Mouse (Mus musculus) intestine, embryonic 15.5 days (tissue): ENCODE data around the gene Clec16a. TPM values are rescaled to one million over a fixed set of nuclear protein-coding genes. Genes with fewer than 3 reads are reported as not detected.
A peak's percentile ranks its signal among the peaks of the same experiment; 100 is the strongest.

Experiments
- ATAC-seq: fragments of 200-750 bp; cut with Nextera tagmentation; 2 replicates; pipeline ENCODE4 v1.8.0; 2017; ENCODE audit warnings: moderate TSS enrichment, moderate library complexity
- H3K27ac ChIP-seq: fragments of 300-500 bp; sonication (generic); 2 replicates; pipeline ENCODE4 v1.5.1; 2015; ENCODE audit warnings: mild to moderate bottlenecking, inconsistent platforms
- H3K27me3 ChIP-seq: fragments of 300-500 bp; sonication (generic); replicated peaks from 2 replicates; pipeline ENCODE4 v1.6.1; 2015; ENCODE audit warnings: inconsistent platforms
- H3K36me3 ChIP-seq: fragments of 300-500 bp; sonication (generic); 2 replicates; pipeline ENCODE4 v1.6.1; 2015; ENCODE audit warnings: inconsistent platforms
- H3K4me1 ChIP-seq: fragments of 300-500 bp; sonication (generic); replicated peaks from 2 replicates; pipeline ENCODE4 v1.6.1; 2015; ENCODE audit warnings: inconsistent platforms
- H3K4me2 ChIP-seq: fragments of 300-500 bp; sonication (generic); replicated peaks from 2 replicates; pipeline ENCODE4 v1.6.1; 2015; ENCODE audit warnings: mild to moderate bottlenecking, inconsistent platforms
- H3K4me3 ChIP-seq: fragments of 300-500 bp; sonication (generic); replicated peaks from 2 replicates; pipeline ENCODE4 v1.5.1; 2015; ENCODE audit warnings: inconsistent platforms
- H3K9ac ChIP-seq: fragments of 300-500 bp; sonication (generic); 2 replicates; pipeline ENCODE4 v1.6.1; 2015; ENCODE audit warnings: inconsistent platforms
- H3K9me3 ChIP-seq: fragments of 300-500 bp; sonication (generic); 2 replicates; pipeline ENCODE4 v1.6.1; 2016; ENCODE audit warnings: inconsistent platforms
- WGBS: fragments of 180-500 bp; shearing (Covaris S2); methylation state at CpG from one replicate; pipeline ENCODE4 v1.1.7; 2015; 5-methylcytosine and 5-hydroxymethylcytosine counted together
- polyA plus RNA-seq: library from polyadenylated mRNA; unstranded; fragments of >200 nt; fragmentation: Nextera tagmentation; extraction: Ambion mirVana; gene quantifications from 2 replicates; pipeline ENCODE4 v1.2.1, GENCODE M21; 2015

Gene Clec16a
- polyA plus RNA-seq, 1 experiment from 2014 or later = 27.2 TPM

GRCm38 (mm10) chr16:10722882-10723544 lies 177.9 kb downstream of the Clec16a start:
- H3K27me3 ChIP-seq = no peaks in the 10 kb centered on the region
- ATAC-seq = peak; percentile 36; the same call in 1 of the 2 replicates
- H3K4me2 ChIP-seq = no peak overlapping the region
- no peaks in the 10 kb centered on the region for H3K36me3 ChIP-seq
- H3K9me3 ChIP-seq = no peaks in the 10 kb centered on the region
- no peak overlapping the region for H3K4me3 ChIP-seq
- H3K4me1 ChIP-seq = 0 out of 2 replicates have a peak, but pooled peaks cover 3% of the 10 kb centered on the region
- no peak overlapping the region for H3K9ac ChIP-seq
- WGBS = 46% methylated on average over 1 of the region's 1 CpGs
- no peak overlapping the region for H3K27ac ChIP-seq

DNA sequence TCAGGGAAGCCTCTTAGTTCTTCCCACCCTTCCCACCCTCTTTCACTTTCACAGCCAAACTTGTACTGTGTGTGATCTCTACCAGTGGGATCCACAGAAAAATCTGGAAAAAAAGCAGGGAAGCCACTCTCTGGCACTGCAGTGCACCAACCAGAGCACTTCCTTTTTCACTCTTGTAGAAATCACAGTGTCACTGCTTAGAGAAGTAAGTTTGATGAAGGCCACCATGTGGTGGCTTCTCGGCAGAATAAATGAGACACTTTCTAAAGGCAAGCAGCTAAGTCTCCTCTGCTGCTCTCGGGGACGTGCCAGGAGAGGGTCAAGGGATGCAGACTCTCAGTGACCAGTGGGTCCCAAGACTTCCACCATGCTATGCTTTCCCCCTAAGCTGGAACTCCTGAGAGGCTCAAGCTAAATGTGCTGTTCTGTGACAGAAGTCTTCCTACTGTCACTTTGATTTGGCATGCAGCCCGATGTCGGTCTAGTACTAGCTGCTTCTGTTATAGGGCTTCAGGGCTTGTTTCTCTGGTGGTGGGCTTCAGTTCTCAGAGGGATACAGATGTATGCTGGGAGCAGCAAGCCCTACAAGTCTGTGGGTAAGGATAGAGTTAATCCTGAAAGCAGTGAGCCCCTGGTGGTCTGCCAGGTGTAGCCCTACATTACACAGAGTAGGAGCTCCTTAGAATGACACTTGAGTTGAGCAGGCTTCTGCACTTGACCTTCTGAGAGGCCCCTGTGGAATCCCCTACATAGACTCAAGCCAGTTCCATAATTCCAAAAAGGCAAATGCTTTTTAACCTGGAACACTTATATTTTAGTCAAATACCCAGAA lies 178.9 kb downstream of the Clec16a start:
- Histone ChIP-seq H3K4me1 (0 out of 2 replicates have a peak, but pooled peaks cover 3% of the 10 kb centered on the region), H3K36me3 (no peaks in the 10 kb centered on the region), H3K9ac (no peak overlapping the region), H3K27ac (no peak overlapping the region), H3K9me3 (no peaks in the 10 kb centered on the region), H3K4me2 (no peak overlapping the region), H3K4me3 (no peak overlapping the region), H3K27me3 (no peaks in the 10 kb centered on the region)
- WGBS = 70% methylated on average over 5 of the region's 5 CpGs
- ATAC-seq = no peak

DNA sequence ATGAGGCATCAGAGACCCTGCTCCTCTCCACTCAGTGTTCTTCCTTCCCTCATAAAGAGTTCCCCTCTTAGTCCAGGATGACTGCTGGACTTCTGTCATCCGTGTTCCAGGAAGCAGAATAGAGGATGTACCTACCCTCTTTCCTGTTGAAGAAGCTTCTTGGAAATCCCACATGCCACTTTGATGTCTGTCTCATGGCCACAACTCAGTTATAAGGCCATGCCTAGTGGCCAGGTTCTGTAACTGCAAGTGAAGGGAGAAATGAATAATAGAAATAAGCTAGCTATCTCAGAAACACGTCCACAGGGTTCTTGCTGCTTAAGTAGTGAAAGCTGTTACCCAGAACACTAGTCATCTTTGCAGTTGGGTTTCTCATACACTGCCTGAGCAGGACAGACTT lies 180.0 kb downstream of the Clec16a start:
- Histone ChIP-seq H3K4me3 (no peak overlapping the region), H3K9me3 (no peaks in the 10 kb centered on the region), H3K36me3 (no peaks in the 10 kb centered on the region), H3K27ac (no peak overlapping the region), H3K27me3 (no peaks in the 10 kb centered on the region), H3K4me1 (0 out of 2 replicates have a peak, but pooled peaks cover 3% of the 10 kb centered on the region), H3K9ac (no peak overlapping the region), H3K4me2 (no peak overlapping the region)
- ATAC-seq = no peak
- 61% methylated on average over 2 of the region's 2 CpGs for WGBS

GRCm38 (mm10) chr16:10727630-10728029 lies 182.5 kb downstream of the Clec16a start:
- Histone ChIP-seq H3K9ac (no peak overlapping the region), H3K27ac (no peak overlapping the region), H3K36me3 (no peaks in the 10 kb centered on the region), H3K4me1 (0 out of 2 replicates have a peak, but pooled peaks cover 3% of the 10 kb centered on the region), H3K9me3 (no peaks in the 10 kb centered on the region), H3K4me2 (no peak overlapping the region), H3K4me3 (no peak overlapping the region), H3K27me3 (no peaks in the 10 kb centered on the region)
- no peak for ATAC-seq
- WGBS = 63% methylated on average over 4 of the region's 4 CpGs

DNA sequence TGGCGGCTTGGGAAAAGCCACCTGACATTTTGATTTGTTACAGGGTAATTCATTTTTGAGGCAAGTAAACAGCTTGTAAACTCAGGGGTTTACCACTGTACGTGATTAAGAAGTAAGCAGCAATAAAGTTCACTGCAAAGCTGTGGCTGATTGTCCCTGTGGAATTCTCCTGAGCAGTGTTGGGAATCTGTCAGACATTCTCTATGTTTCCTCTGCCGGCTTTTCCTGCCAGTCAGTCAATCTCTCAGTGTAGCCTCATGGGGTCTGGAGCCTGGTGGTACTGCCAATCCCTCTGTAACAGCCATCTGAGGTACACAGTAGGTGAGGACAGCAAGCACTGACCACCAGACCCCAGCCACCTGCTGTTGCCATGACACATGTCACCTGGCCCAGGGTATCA lies 183.7 kb downstream of the Clec16a start:
- Histone ChIP-seq H3K27ac (no peak overlapping the region), H3K4me2 (no peak overlapping the region), H3K9ac (no peak overlapping the region), H3K4me1 (0 out of 2 replicates have a peak, but pooled peaks cover 3% of the 10 kb centered on the region), H3K9me3 (no peaks in the 10 kb centered on the region), H3K36me3 (no peaks in the 10 kb centered on the region), H3K4me3 (no peak overlapping the region), H3K27me3 (no peaks in the 10 kb centered on the region)
- no peak for ATAC-seq
- 39% methylated on average over 3 of the region's 3 CpGs for WGBS

DNA sequence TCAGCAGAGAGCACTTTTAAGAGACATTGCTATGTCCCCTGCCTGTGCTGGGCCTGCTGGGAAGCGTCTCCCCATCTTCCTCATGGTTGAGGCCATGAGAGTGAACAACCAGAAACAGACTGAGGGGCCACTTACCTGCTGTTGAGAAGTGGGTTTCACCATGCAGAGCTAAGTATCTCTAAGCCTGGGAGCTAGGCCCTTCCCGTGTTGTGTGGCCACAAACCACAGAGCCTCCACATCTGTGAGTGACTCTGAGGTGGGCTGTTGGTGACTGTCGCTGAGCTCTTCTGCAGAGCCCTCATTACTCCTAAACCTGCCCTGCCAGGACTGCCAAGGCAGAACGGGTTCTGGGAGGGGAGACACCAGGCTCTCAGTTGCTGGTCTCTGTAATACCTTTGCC lies 185.8 kb downstream of the Clec16a start:
- H3K4me1 ChIP-seq = 0 out of 2 replicates have a peak, but pooled peaks cover 3% of the 10 kb centered on the region
- ATAC-seq = no peak
- 86% methylated on average over 4 of the region's 4 CpGs for WGBS
- H3K36me3 ChIP-seq = no peaks in the 10 kb centered on the region
- no peak overlapping the region for H3K9ac ChIP-seq
- no peak overlapping the region for H3K27ac ChIP-seq
- no peak overlapping the region for H3K4me2 ChIP-seq
- no peaks in the 10 kb centered on the region for H3K27me3 ChIP-seq
- no peak overlapping the region for H3K4me3 ChIP-seq
- no peaks in the 10 kb centered on the region for H3K9me3 ChIP-seq

DNA sequence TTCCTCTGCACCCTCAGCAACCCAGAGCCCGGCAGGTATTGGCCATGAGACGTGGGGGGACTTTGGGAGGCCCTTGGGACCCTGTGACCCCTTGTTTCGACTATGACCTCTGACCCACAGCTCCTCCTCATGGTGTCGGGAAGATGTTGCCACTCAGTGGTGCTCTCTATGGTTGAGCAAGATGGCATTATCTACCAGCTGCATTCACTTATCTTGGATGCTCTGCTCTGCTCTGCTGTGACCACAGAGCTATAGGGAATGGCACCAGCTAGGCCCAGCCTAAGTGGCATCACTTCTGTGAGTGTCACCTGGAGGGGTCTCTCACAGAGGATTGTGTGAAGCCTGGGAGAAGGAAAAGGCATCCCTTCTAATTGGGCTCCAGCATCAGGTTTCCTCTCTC lies 186.6 kb downstream of the Clec16a start:
- Histone ChIP-seq H3K27me3 (no peaks in the 10 kb centered on the region), H3K9me3 (no peaks in the 10 kb centered on the region), H3K4me1 (0 out of 2 replicates have a peak, but pooled peaks cover 3% of the 10 kb centered on the region), H3K36me3 (no peaks in the 10 kb centered on the region), H3K4me3 (no peak overlapping the region), H3K4me2 (no peak overlapping the region), H3K9ac (no peak overlapping the region), H3K27ac (no peak overlapping the region)
- ATAC-seq = 0 out of 2 replicates have a peak, but pooled peaks have one; percentile 6
- WGBS = 78% methylated on average over 4 of the region's 4 CpGs

GRCm38 (mm10) chr16:10732421-10732820 lies 187.3 kb downstream of the Clec16a start:
- Histone ChIP-seq H3K4me2 (peak overlapping the region; percentile 4; the same call in 1 of the 2 replicates), H3K27ac (no peak overlapping the region), H3K9ac (no peak overlapping the region), H3K4me3 (no peak overlapping the region), H3K4me1 (0 out of 2 replicates have a peak, but pooled peaks cover 3% of the 10 kb centered on the region), H3K9me3 (no peaks in the 10 kb centered on the region), H3K27me3 (no peaks in the 10 kb centered on the region), H3K36me3 (no peaks in the 10 kb centered on the region)
- ATAC-seq = peak; percentile 88
- 60% methylated on average over 5 of the region's 5 CpGs for WGBS

DNA sequence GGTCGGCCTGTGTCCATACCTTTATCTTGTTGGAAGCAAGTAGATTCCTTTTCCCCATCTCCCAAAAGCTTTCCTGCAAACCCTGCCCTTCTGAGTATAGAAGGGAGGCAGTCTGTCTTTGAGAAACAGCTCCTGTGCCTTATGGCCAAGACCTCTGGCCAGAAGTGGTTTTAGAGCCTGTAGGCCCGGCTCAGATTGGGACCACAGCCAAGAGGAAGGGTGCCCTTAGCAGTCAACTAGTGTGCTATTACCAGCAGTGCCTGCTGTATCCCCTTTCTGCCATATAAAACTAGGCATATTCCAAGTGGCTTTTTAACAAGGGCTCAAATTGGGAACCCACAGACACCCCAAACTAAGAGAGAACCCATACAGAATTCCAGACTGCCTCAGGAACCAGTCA lies 190.6 kb downstream of the Clec16a start:
- H3K4me2 ChIP-seq = no peak overlapping the region
- no peaks in the 10 kb centered on the region for H3K27me3 ChIP-seq
- no peak overlapping the region for H3K27ac ChIP-seq
- no peak for ATAC-seq
- peaks cover 2% of the 10 kb centered on the region; the same call in 1 of the 2 replicates for H3K4me1 ChIP-seq
- no peak overlapping the region for H3K9ac ChIP-seq
- H3K4me3 ChIP-seq = no peak overlapping the region
- no peaks in the 10 kb centered on the region for H3K36me3 ChIP-seq
- no peaks in the 10 kb centered on the region for H3K9me3 ChIP-seq
- WGBS = 73% methylated on average over 2 of the region's 2 CpGs

- H3K27me3 ChIP-seq = no peaks in the 10 kb centered on the region
- no peak overlapping the region for H3K9ac ChIP-seq
- H3K4me1 ChIP-seq = peaks cover 3% of the 10 kb centered on the region; the same call in 1 of the 2 replicates
- ATAC-seq = no peak
- H3K4me3 ChIP-seq = no peak overlapping the region
- H3K36me3 ChIP-seq = no peaks in the 10 kb centered on the region
- 73% methylated on average over 10 of the region's 10 CpGs for WGBS
- H3K4me2 ChIP-seq = no peak overlapping the region
- no peak overlapping the region for H3K27ac ChIP-seq
- no peaks in the 10 kb centered on the region for H3K9me3 ChIP-seq
Measured at GRCm38 (mm10) chr16:10736364-10736763, 191.2 kb downstream of the Clec16a start.

DNA sequence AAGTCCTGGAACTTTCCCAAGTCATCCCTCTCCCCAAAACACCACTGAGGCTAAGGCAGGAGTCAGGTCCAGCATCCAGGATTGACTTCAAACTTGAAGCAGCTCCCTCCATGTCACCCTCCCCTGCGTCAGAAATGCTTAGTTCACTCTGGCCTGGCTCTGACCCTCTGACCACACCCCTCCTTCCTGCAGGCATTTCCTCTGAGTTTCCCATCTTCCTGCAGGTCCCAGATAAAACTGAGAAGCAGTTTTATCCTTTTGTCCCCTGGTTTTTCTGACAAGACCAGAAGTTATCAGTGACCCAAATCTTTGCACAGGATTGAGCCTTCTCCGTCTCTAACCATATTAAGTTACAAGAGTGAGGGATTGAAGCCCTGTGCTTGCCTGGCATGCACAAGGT lies 192.4 kb downstream of the Clec16a start:
- Histone ChIP-seq H3K27ac (peak overlapping the region; percentile 55; the same call in 1 of the 2 replicates), H3K27me3 (no peaks in the 10 kb centered on the region), H3K4me3 (no peak overlapping the region), H3K36me3 (no peaks in the 10 kb centered on the region), H3K9ac (no peak overlapping the region), H3K4me1 (peaks cover 3% of the 10 kb centered on the region; the same call in 1 of the 2 replicates), H3K9me3 (no peaks in the 10 kb centered on the region), H3K4me2 (no peak overlapping the region)
- ATAC-seq = no peak
- 58% methylated on average over 2 of the region's 2 CpGs for WGBS

DNA sequence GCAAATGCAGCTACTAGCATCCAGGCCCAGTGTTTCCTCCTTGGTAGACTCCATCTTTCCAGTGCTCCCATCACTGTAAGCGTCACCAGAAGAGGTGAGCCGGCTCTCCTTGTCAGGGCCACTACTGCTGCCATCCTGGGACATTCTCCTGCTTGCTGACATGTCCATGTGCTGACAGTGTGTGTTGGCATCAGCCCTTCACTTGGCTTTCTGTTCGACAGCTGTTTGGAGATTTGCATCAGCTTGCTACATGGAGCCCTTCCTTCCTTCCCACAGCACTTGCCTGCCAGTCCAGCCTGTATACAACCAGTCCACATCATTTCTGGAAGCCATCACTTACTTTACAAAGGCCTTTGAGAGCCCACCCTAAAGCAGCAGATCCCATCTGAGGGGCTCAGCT lies 193.7 kb downstream of the Clec16a start:
- H3K4me1 ChIP-seq = peaks cover 3% of the 10 kb centered on the region; the same call in 1 of the 2 replicates
- no peaks in the 10 kb centered on the region for H3K27me3 ChIP-seq
- no peak for ATAC-seq
- WGBS = 84% methylated on average over 3 of the region's 3 CpGs
- no peaks in the 10 kb centered on the region for H3K9me3 ChIP-seq
- no peak overlapping the region for H3K4me3 ChIP-seq
- no peaks in the 10 kb centered on the region for H3K36me3 ChIP-seq
- H3K9ac ChIP-seq = no peak overlapping the region
- no peak overlapping the region for H3K4me2 ChIP-seq
- no peak overlapping the region for H3K27ac ChIP-seq
